Mouse (Mus musculus): Measurements from ENCODE around the gene Rab3c. TPM values are rescaled to one million over a fixed set of nuclear protein-coding genes. Genes with fewer than 3 reads are reported as not detected.

Rab3c gene
- polyA plus RNA-seq, 1 experiment from 2014 or later: 0.08 TPM

- no peak for ATAC-seq (ENCODE audit: low read depth)
- Histone ChIP-seq H3K9me3 (replicated peaks; ENCODE audit: control insufficient read depth, low read length) (no peaks in the 10 kb centered on the region), H3K4me3 (ENCODE audit: low read depth, low read length) (no peak overlapping the region), H3K4me2 (ENCODE audit: low read depth, low read length) (no peak overlapping the region), H3K27me3 (ENCODE audit: control insufficient read depth, insufficient read depth, low read depth, low read length) (no peaks in the 10 kb centered on the region), H3K9ac (ENCODE audit: low read depth, low read length) (no peak overlapping the region), H3K4me1 (ENCODE audit: control insufficient read depth, low read depth, low read length) (no peaks in the 10 kb centered on the region), H3K27ac (ENCODE audit: low read length) (no peak overlapping the region), H3K36me3 (ENCODE audit: control insufficient read depth, insufficient read depth) (no peaks in the 10 kb centered on the region)
- 48% methylated on average over 4 of the region's 4 CpGs for WGBS (ENCODE audit: insufficient replicate concordance)
These were observed 158.0 kb downstream of the Rab3c start for GRCm38 (mm10) chr13:110122825-110123224.

- H3K9me3 ChIP-seq (replicated peaks; ENCODE audit: control insufficient read depth, low read length): no peaks in the 10 kb centered on the region
- H3K4me2 ChIP-seq (ENCODE audit: low read depth, low read length): no peak overlapping the region
- 59% methylated on average over 5 of the region's 5 CpGs for WGBS (ENCODE audit: insufficient replicate concordance)
- H3K27ac ChIP-seq (ENCODE audit: low read length): no peak overlapping the region
- H3K4me3 ChIP-seq (ENCODE audit: low read depth, low read length): no peak overlapping the region
- no peak overlapping the region for H3K9ac ChIP-seq (ENCODE audit: low read depth, low read length)
- no peaks in the 10 kb centered on the region for H3K36me3 ChIP-seq (ENCODE audit: control insufficient read depth, insufficient read depth)
- H3K4me1 ChIP-seq (ENCODE audit: control insufficient read depth, low read depth, low read length): no peaks in the 10 kb centered on the region
- no peak for ATAC-seq (ENCODE audit: low read depth)
- no peaks in the 10 kb centered on the region for H3K27me3 ChIP-seq (ENCODE audit: control insufficient read depth, insufficient read depth, low read depth, low read length)
These were observed 163.9 kb downstream of the Rab3c start for GRCm38 (mm10) chr13:110116892-110117291.

- H3K4me2 ChIP-seq (ENCODE audit: low read depth, low read length): no peak overlapping the region
- no peak for ATAC-seq (ENCODE audit: low read depth)
These were observed 164.5 kb downstream of the Rab3c start for GRCm38 (mm10) chr13:110116316-110116715.

GRCm38 (mm10) chr13:110114870-110115645, 165.7 kb downstream of the Rab3c start:
- ATAC-seq (ENCODE audit: low read depth): no peak
- Histone ChIP-seq H3K4me3 (ENCODE audit: low read depth, low read length) (no peak overlapping the region), H3K9me3 (replicated peaks; ENCODE audit: control insufficient read depth, low read length) (no peaks in the 10 kb centered on the region), H3K9ac (ENCODE audit: low read depth, low read length) (no peak overlapping the region), H3K36me3 (ENCODE audit: control insufficient read depth, insufficient read depth) (no peaks in the 10 kb centered on the region), H3K4me1 (ENCODE audit: control insufficient read depth, low read depth, low read length) (no peaks in the 10 kb centered on the region), H3K27ac (ENCODE audit: low read length) (no peak overlapping the region), H3K4me2 (ENCODE audit: low read depth, low read length) (no peak overlapping the region), H3K27me3 (ENCODE audit: control insufficient read depth, insufficient read depth, low read depth, low read length) (no peaks in the 10 kb centered on the region)
- whole genome bisulfite sequencing (ENCODE audit: insufficient replicate concordance): 58% methylated on average over 7 of the region's 7 CpGs

More at GRCm38 (mm10) chr13:110116316-110116715, 164.5 kb downstream of the Rab3c start:
- Histone ChIP-seq H3K9me3 (replicated peaks; ENCODE audit: control insufficient read depth, low read length) (no peaks in the 10 kb centered on the region), H3K27ac (ENCODE audit: low read length) (no peak overlapping the region), H3K4me3 (ENCODE audit: low read depth, low read length) (no peak overlapping the region), H3K9ac (ENCODE audit: low read depth, low read length) (no peak overlapping the region), H3K4me1 (ENCODE audit: control insufficient read depth, low read depth, low read length) (no peaks in the 10 kb centered on the region), H3K27me3 (ENCODE audit: control insufficient read depth, insufficient read depth, low read depth, low read length) (no peaks in the 10 kb centered on the region), H3K36me3 (ENCODE audit: control insufficient read depth, insufficient read depth) (no peaks in the 10 kb centered on the region)
- WGBS (ENCODE audit: insufficient replicate concordance): 55% methylated on average over 3 of the region's 3 CpGs

GRCm38 (mm10) chr13:110113711-110114110, 167.1 kb downstream of the Rab3c start:
- no peak overlapping the region for H3K9ac ChIP-seq (ENCODE audit: low read depth, low read length)
- ATAC-seq (ENCODE audit: low read depth): no peak
- 69% methylated on average over 6 of the region's 6 CpGs for WGBS (ENCODE audit: insufficient replicate concordance)

GRCm38 (mm10) chr13:110097424-110098050, 183.3 kb downstream of the Rab3c start:
- Histone ChIP-seq H3K4me3 (ENCODE audit: low read depth, low read length) (no peak overlapping the region), H3K27me3 (ENCODE audit: control insufficient read depth, insufficient read depth, low read depth, low read length) (no peaks in the 10 kb centered on the region), H3K27ac (ENCODE audit: low read length) (no peak overlapping the region), H3K9me3 (replicated peaks; ENCODE audit: control insufficient read depth, low read length) (no peaks in the 10 kb centered on the region), H3K36me3 (ENCODE audit: control insufficient read depth, insufficient read depth) (no peaks in the 10 kb centered on the region), H3K4me1 (ENCODE audit: control insufficient read depth, low read depth, low read length) (no peaks in the 10 kb centered on the region), H3K9ac (ENCODE audit: low read depth, low read length) (no peak overlapping the region), H3K4me2 (ENCODE audit: low read depth, low read length) (no peak overlapping the region)
- ATAC-seq (ENCODE audit: low read depth): no peak
- 68% methylated on average over 6 of the region's 6 CpGs for WGBS (ENCODE audit: insufficient replicate concordance)

More at GRCm38 (mm10) chr13:110113711-110114110, 167.1 kb downstream of the Rab3c start:
- Histone ChIP-seq H3K36me3 (ENCODE audit: control insufficient read depth, insufficient read depth) (no peaks in the 10 kb centered on the region), H3K4me3 (ENCODE audit: low read depth, low read length) (no peak overlapping the region), H3K27me3 (ENCODE audit: control insufficient read depth, insufficient read depth, low read depth, low read length) (no peaks in the 10 kb centered on the region), H3K27ac (ENCODE audit: low read length) (no peak overlapping the region), H3K9me3 (replicated peaks; ENCODE audit: control insufficient read depth, low read length) (no peaks in the 10 kb centered on the region), H3K4me1 (ENCODE audit: control insufficient read depth, low read depth, low read length) (no peaks in the 10 kb centered on the region), H3K4me2 (ENCODE audit: low read depth, low read length) (no peak overlapping the region)

GRCm38 (mm10) chr13:110094998-110095397, 185.8 kb downstream of the Rab3c start:
- Histone ChIP-seq H3K4me2 (ENCODE audit: low read depth, low read length) (no peak overlapping the region), H3K36me3 (ENCODE audit: control insufficient read depth, insufficient read depth) (no peaks in the 10 kb centered on the region), H3K9me3 (replicated peaks; ENCODE audit: control insufficient read depth, low read length) (no peaks in the 10 kb centered on the region), H3K4me1 (ENCODE audit: control insufficient read depth, low read depth, low read length) (no peaks in the 10 kb centered on the region), H3K4me3 (ENCODE audit: low read depth, low read length) (no peak overlapping the region), H3K27me3 (ENCODE audit: control insufficient read depth, insufficient read depth, low read depth, low read length) (no peaks in the 10 kb centered on the region), H3K9ac (ENCODE audit: low read depth, low read length) (no peak overlapping the region), H3K27ac (ENCODE audit: low read length) (no peak overlapping the region)
- WGBS (ENCODE audit: insufficient replicate concordance): 63% methylated on average over 6 of the region's 6 CpGs
- no peak for ATAC-seq (ENCODE audit: low read depth)

GRCm38 (mm10) chr13:110093720-110094685, 186.8 kb downstream of the Rab3c start:
- ATAC-seq (ENCODE audit: low read depth): no peak
- Histone ChIP-seq H3K36me3 (ENCODE audit: control insufficient read depth, insufficient read depth) (no peaks in the 10 kb centered on the region), H3K4me2 (ENCODE audit: low read depth, low read length) (no peak overlapping the region), H3K27me3 (ENCODE audit: control insufficient read depth, insufficient read depth, low read depth, low read length) (no peaks in the 10 kb centered on the region), H3K4me1 (ENCODE audit: control insufficient read depth, low read depth, low read length) (no peaks in the 10 kb centered on the region), H3K9ac (ENCODE audit: low read depth, low read length) (no peak overlapping the region), H3K9me3 (replicated peaks; ENCODE audit: control insufficient read depth, low read length) (no peaks in the 10 kb centered on the region), H3K4me3 (ENCODE audit: low read depth, low read length) (no peak overlapping the region), H3K27ac (ENCODE audit: low read length) (no peak overlapping the region)
- 66% methylated on average over 17 of the region's 17 CpGs for WGBS (ENCODE audit: insufficient replicate concordance)

Measured in liver, embryonic 16.5 days (tissue).